Mouse (Mus musculus): Measurements from ENCODE around the gene Dusp2.

- TF ChIP-seq GATA2 (IDR thresholded peaks at IDR 0.05; ENCODE audit: borderline replicate concordance, low read depth, low read length) = no peak
- TF ChIP-seq POLR2AphosphoS5 (IDR thresholded peaks at IDR 0.05; ENCODE audit: insufficient replicate concordance, low read depth, low read length) = no peak
- no peak for TF ChIP-seq TAL1 (conservative IDR thresholded peaks at IDR 0.05; ENCODE audit: low read depth, low read length)
- TF ChIP-seq GATA1 (IDR thresholded peaks at IDR 0.05; ENCODE audit: borderline replicate concordance, low read length) = no peak
- TF ChIP-seq CTCF (IDR thresholded peaks at IDR 0.05; ENCODE audit: low read depth, low read length) = no peak
Measured at GRCm38 (mm10) chr2:127304609-127305210, 31.2 kb upstream of the Dusp2 start.
